Mouse (Mus musculus): ENCODE data around the gene Havcr1.

DNA sequence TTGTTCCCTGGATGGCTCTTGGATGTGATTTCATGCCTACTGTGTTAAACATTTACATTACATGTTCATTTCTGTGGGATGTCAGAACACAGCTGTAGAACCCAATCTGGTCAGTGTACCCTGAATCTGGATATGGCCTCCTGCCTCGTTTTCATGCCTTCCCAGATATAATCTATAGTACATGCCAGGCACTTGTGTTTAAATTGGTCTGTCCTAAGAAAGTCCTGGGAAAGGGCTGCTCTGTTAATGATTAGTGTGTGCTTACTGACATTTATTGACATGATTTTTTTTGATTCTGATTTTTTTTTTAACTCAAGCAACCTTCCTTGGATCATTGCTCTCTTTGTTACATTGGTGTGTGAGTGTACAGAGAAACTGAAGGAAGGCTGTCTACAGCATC, 263 bp upstream of the Havcr1 start:
- TF ChIP-seq CTCF (IDR thresholded peaks at IDR 0.05; ENCODE audit: borderline replicate concordance, extremely low read depth, insufficient read depth, insufficient read length) (no peak), POLR2A (IDR thresholded peaks at IDR 0.05; ENCODE audit: borderline replicate concordance, extremely low read depth, insufficient read depth, insufficient read length, poor library complexity, severe bottlenecking) (no peak)

Data from brain, embryonic 14.5 days (tissue).